Mouse (Mus musculus) liver, postnatal 0 days (tissue): Measurements from ENCODE around the gene Olfr462.

Experiments
- CTCF ChIP-seq: sonication (generic); IDR thresholded peaks from 2 replicates; pipeline ENCODE4 v1.5.1; 2016; ENCODE audit warnings: antibody characterized with exemption, low read depth
- EP300 ChIP-seq: IDR thresholded peaks from 2 replicates; pipeline ENCODE4 v1.6.1; 2016; ENCODE audit warnings: antibody characterized with exemption, low read depth, mild to moderate bottlenecking

GRCm38 (mm10) chr11:87840676-87841075 lies 51.4 kb downstream of the Olfr462 start:
- TF ChIP-seq CTCF, result no peak
- no peak for TF ChIP-seq EP300
